Mouse (Mus musculus): ENCODE measurements around the gene Flt4.

The Flt4 gene

GRCm38 (mm10) chr11:49636449-49636848, 27.4 kb downstream of the Flt4 start:
- in situ Hi-C loops (cut with MboI; ENCODE audit: unreplicated experiment in 2 of 2) = no loop called here

GRCm38 (mm10) chr11:49645677-49646076, 36.6 kb downstream of the Flt4 start:
- in situ Hi-C loops (cut with MboI; ENCODE audit: unreplicated experiment in 2 of 2) = no loop called here

GRCm38 (mm10) chr11:49650113-49650993, 41.3 kb downstream of the Flt4 start:
- in situ Hi-C loops (cut with MboI; ENCODE audit: unreplicated experiment in 2 of 2) = loop anchor here (5.0 kb wide), 2 partner anchors 217 to 222 kb away; no protein-coding TSS in a partner anchor

- in situ Hi-C loops (cut with MboI; ENCODE audit: unreplicated experiment in 2 of 2) = loop anchor here (5.0 kb wide), 2 partner anchors 216 to 221 kb away; no protein-coding TSS in a partner anchor
Measured at GRCm38 (mm10) chr11:49650994-49651761, 42.1 kb downstream of the Flt4 start.

- in situ Hi-C loops (cut with MboI; ENCODE audit: unreplicated experiment in 2 of 2) = loop anchor here (5.0 kb wide), 2 partner anchors 215 to 220 kb away; no protein-coding TSS in a partner anchor
Measured at GRCm38 (mm10) chr11:49651762-49652322, 42.8 kb downstream of the Flt4 start.

- in situ Hi-C loops (cut with MboI; ENCODE audit: unreplicated experiment in 2 of 2) = loop anchor here (5.0 kb wide), 2 partner anchors 215 to 220 kb away; no protein-coding TSS in a partner anchor
Measured at GRCm38 (mm10) chr11:49652401-49653078, 43.5 kb downstream of the Flt4 start.

- in situ Hi-C loops (cut with MboI; ENCODE audit: unreplicated experiment in 2 of 2) = loop anchor here (5.0 kb wide), 2 partner anchors 214 to 219 kb away; no protein-coding TSS in a partner anchor
Measured at GRCm38 (mm10) chr11:49653079-49653408, 44.0 kb downstream of the Flt4 start.

- in situ Hi-C loops (cut with MboI; ENCODE audit: unreplicated experiment in 2 of 2) = loop anchor here (5.0 kb wide), 3 partner anchors 213 to 303 kb away; no protein-coding TSS in a partner anchor
Measured at GRCm38 (mm10) chr11:49654651-49655050, 45.6 kb downstream of the Flt4 start.

- in situ Hi-C loops (cut with MboI; ENCODE audit: unreplicated experiment in 2 of 2) = loop anchor here (5.0 kb wide), 1 partner anchor 302 kb away; no protein-coding TSS in a partner anchor
Measured at GRCm38 (mm10) chr11:49655501-49655900, 46.4 kb downstream of the Flt4 start.

GRCm38 (mm10) chr11:49658065-49658464, 49.0 kb downstream of the Flt4 start:
- in situ Hi-C loops (cut with MboI; ENCODE audit: unreplicated experiment in 2 of 2) = loop anchor here (5.0 kb wide), 1 partner anchor 299 kb away; no protein-coding TSS in a partner anchor

GRCm38 (mm10) chr11:49658791-49659469, 49.9 kb downstream of the Flt4 start:
- in situ Hi-C loops (cut with MboI; ENCODE audit: unreplicated experiment in 2 of 2) = loop anchor here (5.0 kb wide), 1 partner anchor 298 kb away; no protein-coding TSS in a partner anchor

GRCm38 (mm10) chr11:49659470-49659799, 50.4 kb downstream of the Flt4 start:
- in situ Hi-C loops (cut with MboI; ENCODE audit: unreplicated experiment in 2 of 2) = loop anchor here (5.0 kb wide), 1 partner anchor 298 kb away; no protein-coding TSS in a partner anchor

- in situ Hi-C loops (cut with MboI; ENCODE audit: unreplicated experiment in 2 of 2) = no loop called here
Measured at GRCm38 (mm10) chr11:49662292-49662780, 53.3 kb downstream of the Flt4 start.

- in situ Hi-C loops (cut with MboI; ENCODE audit: unreplicated experiment in 2 of 2) = no loop called here
Measured at GRCm38 (mm10) chr11:49663310-49663709, 54.2 kb downstream of the Flt4 start, which contains the start of gene Scgb3a1. Scgb3a1 (plus strand) TSS chr11:49663610.

- in situ Hi-C loops (cut with MboI; ENCODE audit: unreplicated experiment in 2 of 2) = no loop called here
Measured at GRCm38 (mm10) chr11:49664262-49665140, 55.4 kb downstream of the Flt4 start.

- in situ Hi-C loops (cut with MboI; ENCODE audit: unreplicated experiment in 2 of 2) = no loop called here
Measured at GRCm38 (mm10) chr11:49665462-49665861, 56.4 kb downstream of the Flt4 start.

- in situ Hi-C loops (cut with MboI; ENCODE audit: unreplicated experiment in 2 of 2) = no loop called here
Measured at GRCm38 (mm10) chr11:49673433-49673832, 64.4 kb downstream of the Flt4 start.
